Mouse (Mus musculus) liver, embryonic 18 days (tissue): ENCODE data around the gene Vmn1r2. TPM values are rescaled to one million over a fixed set of nuclear protein-coding genes. Genes with fewer than 3 reads are reported as not detected.

Experiments used
- polyA plus RNA-seq: library from polyadenylated mRNA; depleted of rRNA; stranded (reverse); fragments of >200 nt; gene quantifications from 2 replicates; pipeline ENCODE4 v1.2.3, GENCODE M21; 2012; rRNA removed

Vmn1r2 gene
- polyA plus RNA-seq, result not detected in 2 replicates

GRCm38 (mm10) chr4:3167020-3167419 is at the start of gene Vmn1r2:
Gene Vmn1r2, plus strand, starts transcription at chr4:3167320.

GRCm38 (mm10) chr4:3185258-3185657 is 18.1 kb downstream of the Vmn1r2 start, which contains the start of gene Vmn1r3:
Gene Vmn1r3, minus strand, starts transcription at chr4:3185358.

Other genes starting within 250 kb of the Vmn1r2 start
- not detected in 2 replicates for gene Vmn1r3, start 18.0 kb downstream of the Vmn1r2 start, polyA plus RNA-seq